Mouse (Mus musculus) testis, adult 2 months (tissue): Measurements from ENCODE around the gene Col4a3bp. TPM values are rescaled to one million over a fixed set of nuclear protein-coding genes. Genes with fewer than 3 reads are reported as not detected.

Experiments used
- H3K27ac ChIP-seq: fragments of 200-500 bp; 2 replicates; pipeline ENCODE4 v1.5.1; 2012; ENCODE audit warnings: low read depth, low read length; ENCODE audit not compliant: control insufficient read depth, insufficient read depth
- H3K27me3 ChIP-seq: fragments of 200-500 bp; 2 replicates; pipeline ENCODE4 v1.6.1; 2012; ENCODE audit warnings: mild to moderate bottlenecking, low read length, moderate library complexity; ENCODE audit not compliant: control insufficient read depth, insufficient read depth
- H3K36me3 ChIP-seq: fragments of 200-500 bp; 2 replicates; pipeline ENCODE4 v1.6.1; 2012; ENCODE audit warnings: mild to moderate bottlenecking, low read length; ENCODE audit not compliant: control insufficient read depth, insufficient read depth
- H3K4me1 ChIP-seq: fragments of 200-500 bp; 2 replicates; pipeline ENCODE4 v1.6.1; 2012; ENCODE audit warnings: low read length; ENCODE audit not compliant: control insufficient read depth, insufficient read depth
- H3K4me3 ChIP-seq: fragments of 200-500 bp; 2 replicates; pipeline ENCODE4 v1.5.1; 2012; ENCODE audit warnings: low read depth, mild to moderate bottlenecking, low read length, moderate library complexity, mixed read lengths; ENCODE audit not compliant: control insufficient read depth
- CTCF ChIP-seq: fragments of 200-500 bp; IDR thresholded peaks from 2 replicates; pipeline ENCODE4 v1.5.1; 2012; ENCODE audit warnings: low read depth, mild to moderate bottlenecking, inconsistent platforms, low read length, moderate library complexity; ENCODE audit not compliant: control insufficient read depth, insufficient read depth, insufficient replicate concordance
- POLR2A ChIP-seq: fragments of 200-500 bp; IDR thresholded peaks from 2 replicates; pipeline ENCODE4 v1.6.1; 2012; ENCODE audit warnings: low read depth, mild to moderate bottlenecking, inconsistent platforms, low read length, moderate library complexity; ENCODE audit not compliant: control insufficient read depth
- polyA plus RNA-seq: library from polyadenylated mRNA; depleted of rRNA; stranded (reverse); fragments of >200 nt; gene quantifications from 2 replicates; pipeline ENCODE4 v1.2.3, GENCODE M21; 2012

Col4a3bp gene
- polyA plus RNA-seq, 1 experiment: 59.6 TPM

DNA sequence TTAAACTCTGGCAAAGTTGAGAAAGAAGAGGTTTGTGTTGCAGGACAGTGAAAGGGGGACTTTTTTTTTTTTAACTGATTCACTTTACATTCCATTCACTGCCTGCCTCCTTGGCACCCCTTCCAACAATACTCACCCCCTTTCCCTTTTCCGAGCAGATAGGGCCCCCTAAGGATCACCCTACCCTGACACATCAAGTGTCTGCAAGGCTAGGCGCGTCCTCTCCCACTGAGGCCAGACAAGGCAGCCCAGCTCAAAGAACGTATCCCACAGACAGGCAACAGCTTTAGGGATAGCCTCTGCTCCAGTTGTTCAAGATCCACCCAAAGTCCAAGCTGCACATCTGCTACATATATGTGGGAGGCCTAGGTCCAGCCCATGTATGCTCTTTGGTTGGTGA lies 51.7 kb downstream of the Col4a3bp start:
- TF ChIP-seq CTCF (no peak), POLR2A (no peak)
- Histone ChIP-seq H3K27me3 (no peaks in the 10 kb centered on the region), H3K36me3 (no peaks in the 10 kb centered on the region), H3K27ac (no peak overlapping the region), H3K4me3 (no peak overlapping the region), H3K4me1 (no peaks in the 10 kb centered on the region)

DNA sequence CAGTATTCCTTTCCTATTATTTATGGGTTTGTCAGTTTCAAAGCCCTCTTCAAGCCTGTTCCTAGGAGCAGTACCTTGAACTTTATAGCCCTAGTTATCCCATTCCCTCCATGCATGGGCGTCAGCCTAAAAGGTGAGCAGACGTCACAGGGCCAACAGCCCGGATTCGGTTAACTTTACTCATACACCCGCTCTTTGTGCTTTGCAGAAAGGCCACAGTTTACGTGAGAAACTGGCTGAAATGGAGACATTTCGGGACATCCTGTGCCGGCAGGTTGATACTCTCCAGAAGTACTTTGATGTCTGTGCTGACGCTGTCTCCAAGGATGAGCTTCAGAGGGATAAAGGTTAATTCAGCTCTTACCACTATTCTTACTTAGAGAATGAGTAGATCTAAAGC lies 56.8 kb downstream of the Col4a3bp start:
- no peak overlapping the region for H3K4me3 ChIP-seq
- H3K4me1 ChIP-seq: no peaks in the 10 kb centered on the region
- H3K27ac ChIP-seq: no peak overlapping the region
- no peak for TF ChIP-seq CTCF
- 0 out of 2 replicates have a peak, but pooled peaks cover 1% of the 10 kb centered on the region for H3K36me3 ChIP-seq
- H3K27me3 ChIP-seq: no peaks in the 10 kb centered on the region

DNA sequence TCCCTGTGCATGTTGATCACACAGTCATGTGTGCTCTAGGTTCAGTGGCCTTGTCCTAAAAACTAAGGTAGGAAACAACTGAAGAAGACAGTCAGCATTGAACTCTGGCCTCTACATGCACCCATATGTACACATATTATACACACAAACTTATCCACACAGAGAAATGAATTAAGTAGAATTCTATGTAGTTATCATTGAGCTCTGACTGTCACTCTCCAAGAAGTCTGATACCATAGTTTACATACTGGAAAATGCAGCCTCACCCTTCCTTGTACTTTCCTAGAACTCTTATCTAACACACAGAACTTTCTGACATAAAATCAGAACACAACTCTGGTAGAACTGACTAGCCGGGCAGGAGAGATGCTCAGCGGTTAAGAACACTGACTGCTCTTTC lies 61.8 kb downstream of the Col4a3bp start:
- no peaks in the 10 kb centered on the region for H3K4me1 ChIP-seq
- no peak overlapping the region for H3K27ac ChIP-seq
- H3K36me3 ChIP-seq: 0 out of 2 replicates have a peak, but pooled peaks cover 1% of the 10 kb centered on the region
- no peaks in the 10 kb centered on the region for H3K27me3 ChIP-seq
- no peak overlapping the region for H3K4me3 ChIP-seq
- no peak for TF ChIP-seq POLR2A
- no peak for TF ChIP-seq CTCF

DNA sequence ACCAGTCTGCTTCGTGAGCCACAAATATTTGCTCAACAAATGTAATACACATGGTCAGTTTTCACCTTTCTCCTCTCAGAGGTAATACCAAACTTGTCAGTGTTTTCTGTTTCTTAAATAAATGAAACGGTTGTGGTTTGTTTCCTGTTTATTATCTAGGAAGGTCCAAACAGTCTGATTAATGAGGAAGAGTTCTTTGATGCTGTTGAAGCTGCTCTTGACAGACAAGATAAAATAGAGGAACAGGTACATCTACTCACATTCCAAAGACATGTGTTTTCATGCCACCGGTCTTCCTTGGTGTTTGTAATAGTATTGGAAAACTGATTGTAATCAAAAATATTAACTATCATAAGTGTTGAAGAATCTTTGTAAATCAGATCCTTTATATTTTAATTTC lies 72.2 kb downstream of the Col4a3bp start:
- no peak for TF ChIP-seq POLR2A
- no peak for TF ChIP-seq CTCF
- H3K4me3 ChIP-seq: no peak overlapping the region
- no peaks in the 10 kb centered on the region; the same call in 1 of the 2 replicates for H3K36me3 ChIP-seq
- H3K4me1 ChIP-seq: no peaks in the 10 kb centered on the region
- no peak overlapping the region for H3K27ac ChIP-seq
- H3K27me3 ChIP-seq: no peaks in the 10 kb centered on the region

DNA sequence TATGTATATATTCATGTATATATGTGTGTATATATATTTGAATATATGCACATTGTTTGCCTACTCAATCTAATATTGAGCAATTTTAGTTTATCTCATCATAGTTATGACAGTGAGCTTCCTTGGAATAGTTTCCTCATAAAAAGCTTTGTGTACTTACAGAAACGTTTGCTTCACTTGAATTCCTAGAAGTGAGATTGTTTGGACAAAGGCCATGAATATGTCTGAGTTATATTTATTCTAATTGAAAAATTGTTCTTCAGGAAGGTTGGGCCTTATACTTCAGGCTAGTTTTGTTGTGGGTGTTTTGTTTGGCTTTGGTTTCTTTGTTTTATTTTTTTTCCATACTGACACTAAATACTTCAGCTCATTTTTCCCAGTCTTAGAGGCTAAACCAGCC lies 78.5 kb downstream of the Col4a3bp start:
- H3K4me1 ChIP-seq: no peaks in the 10 kb centered on the region
- H3K27me3 ChIP-seq: no peaks in the 10 kb centered on the region
- TF ChIP-seq POLR2A: no peak
- TF ChIP-seq CTCF: no peak
- H3K36me3 ChIP-seq: no peaks in the 10 kb centered on the region
- no peak overlapping the region for H3K27ac ChIP-seq
- H3K4me3 ChIP-seq: no peak overlapping the region

DNA sequence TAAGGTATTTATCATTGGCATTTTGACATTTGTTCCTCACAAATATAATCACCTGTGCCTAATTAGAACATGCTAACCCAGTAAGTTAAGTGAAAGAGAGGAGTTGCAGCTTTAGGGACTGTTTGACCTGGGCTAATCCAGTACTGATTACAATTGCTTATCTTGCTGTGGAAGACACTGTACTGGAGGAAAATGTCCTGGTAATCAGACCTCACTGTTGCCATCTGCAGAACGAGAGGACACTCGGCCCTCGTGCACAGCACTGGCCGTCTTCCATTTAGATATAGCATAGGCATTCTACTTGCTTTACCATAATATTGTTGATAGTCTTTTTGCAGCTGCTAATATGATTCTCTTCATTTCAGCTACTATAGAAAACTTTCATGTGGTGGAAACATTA lies 88.0 kb downstream of the Col4a3bp start:
- H3K27ac ChIP-seq: no peak overlapping the region
- H3K27me3 ChIP-seq: no peaks in the 10 kb centered on the region
- H3K4me1 ChIP-seq: no peaks in the 10 kb centered on the region
- TF ChIP-seq CTCF (no peak), POLR2A (no peak)
- no peak overlapping the region for H3K4me3 ChIP-seq
- peaks cover 1% of the 10 kb centered on the region for H3K36me3 ChIP-seq

DNA sequence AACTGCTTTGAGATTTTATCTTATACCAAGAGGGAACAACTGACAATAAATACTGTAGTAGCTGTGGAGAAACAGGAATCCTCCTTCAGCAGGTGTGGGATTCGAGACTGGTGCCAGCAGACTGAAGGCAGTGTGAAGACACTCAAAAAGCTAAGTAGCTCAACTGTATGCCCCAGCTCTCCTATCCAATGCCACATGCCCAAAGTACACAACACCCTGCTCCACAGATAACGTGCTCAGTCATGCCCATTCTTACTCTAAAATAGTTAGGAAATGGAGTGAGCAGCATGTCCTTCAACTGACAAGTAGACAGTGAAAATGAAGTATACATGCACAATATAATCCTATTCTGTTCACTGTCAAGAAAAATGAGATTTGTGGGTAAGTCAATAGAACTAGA lies 101.8 kb downstream of the Col4a3bp start:
- no peak overlapping the region for H3K4me3 ChIP-seq
- no peaks in the 10 kb centered on the region for H3K4me1 ChIP-seq
- TF ChIP-seq CTCF: no peak
- TF ChIP-seq POLR2A: no peak
- no peaks in the 10 kb centered on the region; the same call in 1 of the 2 replicates for H3K36me3 ChIP-seq
- H3K27me3 ChIP-seq: no peaks in the 10 kb centered on the region
- no peak overlapping the region for H3K27ac ChIP-seq

DNA sequence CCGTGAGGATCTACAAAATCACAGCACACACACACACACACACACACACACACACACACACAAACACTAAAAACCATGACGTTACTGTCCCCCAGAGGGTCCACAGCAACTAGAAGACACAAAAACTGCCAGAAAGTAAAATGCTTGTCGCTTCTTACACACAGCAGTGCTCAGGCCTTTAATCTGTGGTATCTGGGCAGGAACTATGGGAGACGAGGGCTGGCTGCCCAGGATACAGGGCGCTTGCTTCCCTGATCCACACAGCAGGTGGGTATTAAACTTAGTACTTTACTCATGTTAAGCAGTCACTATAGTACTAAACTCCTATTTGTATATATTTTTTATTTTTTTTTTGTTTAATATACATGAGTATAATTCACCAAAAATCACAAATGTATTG lies 103.4 kb downstream of the Col4a3bp start:
- Histone ChIP-seq H3K4me1 (no peaks in the 10 kb centered on the region), H3K36me3 (no peaks in the 10 kb centered on the region; the same call in 1 of the 2 replicates), H3K4me3 (no peak overlapping the region), H3K27ac (no peak overlapping the region), H3K27me3 (no peaks in the 10 kb centered on the region)
- TF ChIP-seq POLR2A (no peak), CTCF (no peak)
